16 mouse cellular contexts compared by ENCODE assay signal in genomic region chr5:85954526-85954925, GRCm38 (mm10).
"Had no signal": no experiment of that assay in that cellular context is flagged by ENCODE, and none has a peak within 500 bp of the region (broad histone marks: within the 10 kb centered on the region; RNA-seq: fewer than 3 reads in every experiment).

No protein-coding gene starts in this region.

- H3K27me3 ChIP-seq: neural tube, embryonic 12.5 days; neural tube, embryonic 13.5 days; neural tube, embryonic 15.5 days; stomach, embryonic 15.5 days had no signal

- H3K36me3 ChIP-seq: neural tube, embryonic 12.5 days; neural tube, embryonic 13.5 days; neural tube, embryonic 15.5 days; stomach, embryonic 15.5 days had no signal

- DNase-seq: retina, postnatal 1 day; right cerebral cortex, adult 18-20 months; right cerebral cortex, postnatal 14 days; right cerebral cortex, postnatal 25 days; right cerebral cortex, postnatal 4 days; spleen, adult 18-20 months; thymus, adult 18-20 months; thymus, adult 2 months; thymus, postnatal 14 days; thymus, postnatal 25 days; thymus, postnatal 36 days; thymus, postnatal 4 days had no signal

- H3K4me3 ChIP-seq: neural tube, embryonic 12.5 days; neural tube, embryonic 13.5 days; neural tube, embryonic 15.5 days; stomach, embryonic 15.5 days had no signal
